Mouse (Mus musculus) cerebellum, adult 11 months (tissue): ENCODE data around the gene Dennd2d.

Experiments
- DNase-seq: peaks from one replicate; pipeline ENCODE4 v3.0.0; 2022

Gene Dennd2d

GRCm38 (mm10) chr3:106496996-106497395, 14.8 kb downstream of the Dennd2d start:
- DNase-seq: no peak

- no peak for DNase-seq
Observed at GRCm38 (mm10) chr3:106500510-106500909, 18.3 kb downstream of the Dennd2d start.

- DNase-seq: no peak
Observed at GRCm38 (mm10) chr3:106502892-106503291, 20.7 kb downstream of the Dennd2d start.

- DNase-seq: no peak
Observed at GRCm38 (mm10) chr3:106510669-106511068, 28.5 kb downstream of the Dennd2d start.

- no peak for DNase-seq
Observed at GRCm38 (mm10) chr3:106515016-106515415, 32.8 kb downstream of the Dennd2d start.

- no peak for DNase-seq
Observed at GRCm38 (mm10) chr3:106522730-106523129, 40.5 kb downstream of the Dennd2d start.

GRCm38 (mm10) chr3:106526411-106526810, 44.2 kb downstream of the Dennd2d start:
- no peak for DNase-seq

GRCm38 (mm10) chr3:106528032-106528431, 45.8 kb downstream of the Dennd2d start:
- DNase-seq: no peak

GRCm38 (mm10) chr3:106533277-106533676, 51.1 kb downstream of the Dennd2d start:
- no peak for DNase-seq

- DNase-seq: no peak
Observed at GRCm38 (mm10) chr3:106544721-106545316, 62.6 kb downstream of the Dennd2d start.

- DNase-seq: peak; percentile 88
Observed at GRCm38 (mm10) chr3:106547171-106547923, 65.1 kb downstream of the Dennd2d start, which contains the start of the genes Dram2 and Cept1. Dram2 (plus strand) TSS chr3:106547798. Cept1 (minus strand) TSS chr3:106547802.

GRCm38 (mm10) chr3:106547924-106548539, 65.8 kb downstream of the Dennd2d start:
- no peak for DNase-seq

- no peak for DNase-seq
Observed at GRCm38 (mm10) chr3:106548971-106549370, 66.8 kb downstream of the Dennd2d start.
